Mouse (Mus musculus) urinary bladder, postnatal 36 days (tissue): ENCODE measurements around the gene Pafah1b2.
A peak's percentile ranks its signal among the peaks of the same experiment; 100 is the strongest.

ENCODE experiments used
- DNase-seq, 2 experiments: peaks; one replicate each; pipeline ENCODE4 v3.0.0; 2022; ENCODE audit warnings: low spot score in 2 of 2, mixed read lengths in 1 of 2

Gene Pafah1b2

DNA sequence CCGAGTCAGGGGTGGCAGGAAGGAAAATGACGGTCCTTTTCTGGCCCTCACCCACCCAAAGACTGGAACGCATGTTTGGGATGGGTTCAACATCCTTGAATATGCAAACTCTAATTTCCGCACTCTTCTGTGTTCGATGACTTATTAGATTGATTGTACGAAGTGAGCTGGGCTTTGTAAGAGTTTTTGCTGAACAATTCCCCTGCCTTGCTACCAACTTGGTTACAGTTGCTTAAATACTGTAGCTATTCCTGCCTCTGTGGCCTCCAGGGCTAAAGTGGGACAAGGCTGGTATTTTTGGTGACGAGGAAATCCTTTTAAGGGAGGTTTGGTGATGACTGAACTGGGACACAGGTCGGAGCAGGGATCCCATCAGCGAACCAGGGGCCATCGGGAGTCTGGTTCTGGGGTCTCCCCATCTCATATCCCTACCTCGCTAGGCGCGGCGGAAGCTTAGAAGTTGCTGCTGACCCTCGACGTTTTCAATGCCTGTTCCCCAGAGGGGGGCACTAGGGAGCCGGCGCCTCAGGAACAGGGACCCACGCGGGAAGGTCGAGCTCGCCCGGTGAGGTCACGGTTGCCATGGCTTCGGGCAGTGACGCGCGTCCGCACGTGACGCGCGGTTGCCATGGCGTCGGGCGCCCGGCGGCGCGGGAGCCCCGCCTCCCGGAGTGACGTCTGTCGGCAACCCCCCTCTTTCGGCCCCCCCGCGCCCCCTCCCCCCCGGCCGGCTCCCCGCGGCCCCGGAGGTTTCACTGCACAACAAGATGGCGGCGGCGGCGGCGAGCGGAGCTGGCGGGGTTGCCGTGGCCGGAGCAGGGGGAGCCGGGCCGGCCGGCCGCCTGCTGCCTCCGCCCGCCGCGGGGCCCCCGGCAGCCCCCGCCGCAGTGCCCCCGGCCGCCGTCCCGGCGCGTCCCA, at the start of gene Pafah1b2, which contains the start of gene Sik3:
Gene Pafah1b2, minus strand, starts transcription at position 600 of the 918 bp plus-strand sequence.
Gene Sik3, plus strand, starts transcription at position 730 of the 918 bp plus-strand sequence.
- DNase-seq: peak; percentile 90 to 93

- DNase-seq: peak in 1 of 2 experiments; percentile 51
These were observed 49.4 kb upstream of the Pafah1b2 start for GRCm38 (mm10) chr9:46061696-46062425.

DNA sequence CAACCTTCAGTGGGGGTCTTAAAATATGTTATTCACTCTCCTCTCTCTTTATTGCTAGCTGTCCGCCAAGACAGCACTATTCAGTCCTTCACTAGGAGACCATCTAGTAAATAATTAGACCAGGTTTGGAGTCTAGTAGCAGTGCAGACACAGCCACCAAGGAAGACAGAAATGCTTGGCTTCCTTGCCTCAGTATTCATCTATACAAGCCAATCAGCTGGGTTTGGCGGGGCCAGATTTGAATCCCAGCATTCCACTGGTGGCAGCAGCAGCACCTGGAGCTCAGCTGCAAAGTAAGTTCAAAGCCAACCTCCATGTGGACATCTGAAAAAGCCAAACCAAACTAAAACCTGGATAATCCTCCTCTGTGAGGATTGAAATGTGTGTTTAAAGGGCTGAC, 47.8 kb upstream of the Pafah1b2 start:
- no peak for DNase-seq

DNA sequence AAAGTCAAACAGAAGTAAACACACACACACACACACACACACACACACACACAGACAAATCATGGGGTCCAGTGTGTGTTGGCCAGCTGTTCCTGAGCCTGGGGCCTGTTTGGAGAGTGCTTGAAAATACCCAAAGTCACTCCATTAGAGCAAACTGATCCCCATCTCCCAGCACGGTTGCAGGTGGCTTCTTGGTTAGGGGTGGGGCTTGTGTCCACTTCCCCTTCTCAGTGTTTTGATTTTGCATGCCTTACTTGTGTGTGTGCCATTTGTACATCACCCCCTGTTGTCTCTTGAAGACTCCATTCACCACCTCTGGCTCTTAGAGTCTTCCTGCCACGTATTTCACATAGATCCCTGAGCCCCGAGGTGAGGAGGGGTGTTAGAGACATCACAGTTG, 45.6 kb upstream of the Pafah1b2 start:
- no peak for DNase-seq

DNA sequence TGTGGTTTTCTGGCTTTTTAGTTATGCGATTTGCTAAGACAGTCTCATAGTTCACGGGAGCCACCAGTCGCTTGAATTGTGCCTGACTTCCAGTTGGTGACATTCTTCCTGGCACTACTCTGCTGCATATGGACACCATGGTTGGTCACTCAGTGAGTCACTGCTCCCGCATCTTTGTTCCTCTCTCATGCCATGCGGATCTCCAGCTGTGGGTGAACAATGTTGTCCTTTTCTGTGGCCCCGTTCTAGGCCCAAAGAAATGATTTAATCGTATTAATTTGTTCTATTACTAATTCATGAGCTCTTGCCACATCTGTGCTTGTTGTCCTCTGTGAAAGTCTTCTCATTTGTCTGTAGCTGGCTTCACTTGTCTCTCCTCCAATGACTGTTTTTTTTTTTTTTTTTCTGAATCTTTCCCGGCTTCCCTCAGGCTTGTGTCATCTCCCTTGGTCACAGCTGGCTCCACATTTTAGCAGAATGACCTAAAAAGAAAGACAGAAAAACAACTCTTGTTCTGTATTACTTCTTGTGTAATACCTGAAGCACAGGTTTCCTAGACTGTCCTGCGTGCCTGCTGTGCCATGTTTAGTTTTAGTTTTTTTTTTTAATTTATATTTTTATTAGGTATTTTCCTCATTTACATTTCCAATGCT, 40.6 kb upstream of the Pafah1b2 start:
- no peak for DNase-seq

DNA sequence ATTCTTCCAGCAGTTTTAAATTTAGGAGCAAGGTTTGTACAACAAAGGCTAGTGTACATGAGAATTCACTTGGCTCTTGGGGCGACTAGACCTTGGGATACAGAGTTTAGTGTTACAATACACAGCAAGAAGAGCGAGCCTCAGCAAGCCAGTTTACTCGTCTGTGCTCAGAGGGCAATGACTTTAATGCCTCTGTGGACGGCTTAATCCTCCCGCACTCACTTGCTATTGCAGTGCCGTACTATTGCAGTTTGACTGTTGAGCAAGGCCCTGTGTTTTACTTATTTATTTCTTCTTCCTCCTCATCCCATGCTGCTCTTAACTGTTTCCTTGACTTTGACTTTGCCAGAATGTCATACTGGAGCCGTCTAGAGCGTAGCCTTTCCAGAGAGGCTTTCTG, 37.7 kb upstream of the Pafah1b2 start:
- no peak for DNase-seq

DNA sequence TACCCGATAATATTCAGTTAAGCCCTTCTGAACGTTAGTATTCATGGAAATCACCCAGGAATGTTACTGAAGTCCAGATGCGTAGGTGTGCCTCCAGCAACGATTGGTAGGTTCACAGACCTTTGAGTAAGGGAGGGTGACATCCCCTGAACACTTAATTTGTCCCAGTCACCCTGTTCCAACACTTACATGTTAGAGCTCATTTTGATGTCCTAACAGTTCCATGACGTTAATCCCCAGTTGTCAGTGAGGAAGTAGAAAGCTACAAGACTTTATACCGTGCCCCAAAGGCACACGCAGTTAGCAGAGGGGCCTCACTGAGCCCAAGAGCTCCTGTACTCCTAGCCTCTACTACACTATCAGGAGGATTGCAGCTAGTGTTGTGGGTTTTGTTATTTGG, 37.0 kb upstream of the Pafah1b2 start:
- no peak for DNase-seq

DNA sequence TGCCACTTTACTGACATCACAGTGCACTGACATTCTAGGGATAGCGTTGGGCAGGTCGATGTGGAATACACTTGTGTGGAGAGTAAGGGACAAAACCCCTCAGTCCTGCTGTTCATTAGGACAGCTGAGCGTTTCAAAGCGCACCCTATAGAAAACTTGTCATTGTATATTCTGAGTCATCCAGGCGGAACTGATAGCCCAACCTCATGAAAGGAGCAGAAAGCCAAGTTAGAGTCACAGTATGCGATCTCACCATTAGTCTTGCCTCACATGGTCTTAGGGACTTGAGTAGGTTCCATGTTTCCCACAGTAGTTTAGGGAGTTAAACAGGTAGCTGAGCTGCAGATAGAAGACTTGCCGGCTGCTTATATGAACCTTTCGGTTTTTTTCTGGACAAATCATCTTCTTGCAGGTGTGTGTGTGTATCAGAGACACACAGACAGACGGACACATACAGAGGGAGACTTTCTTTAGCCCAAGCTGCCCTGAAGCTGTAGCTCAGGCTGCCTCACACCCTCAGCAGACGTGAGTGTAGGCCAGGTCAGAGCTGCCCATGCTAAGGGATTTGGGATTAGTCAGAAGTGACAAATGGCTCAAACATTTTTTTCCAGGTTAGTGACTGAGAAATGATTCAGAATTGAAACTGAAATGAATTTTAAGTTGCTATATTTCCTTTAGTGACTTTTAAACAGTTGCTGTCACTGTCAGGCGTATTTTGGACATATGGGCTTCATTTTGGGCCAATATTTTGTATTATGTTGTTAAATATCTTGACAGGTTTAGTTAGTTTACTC, 34.4 kb upstream of the Pafah1b2 start:
- DNase-seq: no peak

DNA sequence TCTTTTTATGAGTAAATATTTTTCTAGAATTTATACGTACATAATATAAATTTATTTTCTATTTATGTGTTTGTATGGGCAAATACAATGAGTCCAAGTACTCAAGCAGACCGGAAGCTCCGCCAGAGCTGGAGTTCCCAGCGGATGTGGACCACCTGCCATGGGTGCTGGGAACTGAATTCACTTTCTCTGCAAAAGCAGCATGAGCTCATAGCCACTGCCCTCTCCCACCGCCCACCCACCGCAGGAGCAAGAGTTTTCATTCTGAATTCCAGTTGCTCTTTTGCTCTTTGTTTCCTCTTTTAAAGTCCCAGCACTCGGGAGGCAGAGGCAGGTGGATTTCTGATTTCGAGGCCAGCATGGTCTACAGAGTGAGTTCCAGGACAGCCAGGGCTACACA, 31.1 kb upstream of the Pafah1b2 start:
- DNase-seq: no peak

DNA sequence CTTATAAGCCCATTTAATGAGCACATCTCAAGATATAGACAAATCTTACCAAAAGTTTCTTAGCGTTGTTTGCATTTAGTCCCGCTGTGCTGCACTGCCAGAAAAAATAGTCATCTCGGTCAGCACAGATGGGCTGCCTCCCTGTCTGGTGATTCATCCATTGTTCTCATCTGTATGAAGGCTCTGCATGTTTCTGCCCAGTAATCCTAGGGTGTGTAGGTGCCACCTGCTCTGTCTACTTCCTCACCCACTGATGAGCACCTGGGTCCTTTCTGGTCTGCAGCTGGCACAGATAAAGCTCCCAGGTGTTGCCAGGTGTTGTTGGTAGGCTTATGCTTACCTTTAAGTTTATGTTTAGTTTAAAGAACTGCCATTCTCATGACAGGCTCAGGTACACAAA, 29.9 kb upstream of the Pafah1b2 start:
- no peak for DNase-seq

GRCm38 (mm10) chr9:46041186-46041585, 28.7 kb upstream of the Pafah1b2 start:
- no peak for DNase-seq

DNA sequence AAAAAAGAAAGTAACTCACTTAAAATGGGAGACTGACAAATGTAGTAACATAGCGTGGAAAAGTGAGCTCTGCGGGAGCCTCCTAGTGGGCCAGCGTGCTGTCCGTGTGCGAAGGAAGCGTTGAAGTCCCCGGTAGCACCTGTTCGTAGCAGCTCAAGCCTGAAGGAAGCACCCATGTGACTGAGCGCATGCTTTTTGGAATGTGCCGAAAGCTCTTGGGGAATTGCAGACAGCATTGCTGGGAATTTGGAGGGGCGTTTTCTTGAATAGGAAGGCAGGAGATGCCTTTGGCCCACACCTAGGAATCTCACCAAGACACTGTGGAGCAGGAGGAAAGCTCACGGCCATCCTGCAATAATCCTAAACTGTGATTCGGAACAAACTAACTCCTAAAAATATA, 26.3 kb upstream of the Pafah1b2 start:
- DNase-seq: no peak

- no peak for DNase-seq
These were observed 24.4 kb upstream of the Pafah1b2 start for GRCm38 (mm10) chr9:46036881-46037280.

DNA sequence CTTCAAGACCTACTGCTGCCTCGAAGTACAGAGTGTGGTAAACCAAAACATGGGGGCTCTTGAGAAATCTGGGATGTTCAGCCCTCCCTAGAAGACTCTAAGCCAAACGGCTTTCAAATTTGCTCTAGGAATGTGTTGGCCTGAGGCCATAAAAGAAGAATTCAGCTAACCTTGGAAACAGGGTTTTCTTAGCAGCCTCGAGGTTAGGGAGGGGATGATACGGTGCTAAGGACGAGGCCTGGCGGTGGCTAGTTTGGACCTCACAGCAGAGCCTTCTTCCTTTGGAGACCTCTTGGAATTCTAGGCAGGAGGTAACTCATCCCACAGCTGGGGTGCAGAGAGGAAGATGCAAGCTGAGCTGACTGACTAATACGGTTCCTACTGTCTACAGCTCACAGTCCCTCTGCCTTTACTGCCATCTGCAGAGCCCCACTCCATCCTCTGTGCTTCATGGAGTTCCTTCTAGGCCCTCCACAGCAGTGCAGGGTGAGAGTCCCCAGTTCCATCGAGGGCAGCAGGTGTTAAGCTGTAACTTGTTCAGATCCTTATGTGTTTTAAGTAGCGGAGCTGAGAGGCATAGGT, 22.9 kb upstream of the Pafah1b2 start:
- no peak for DNase-seq

DNA sequence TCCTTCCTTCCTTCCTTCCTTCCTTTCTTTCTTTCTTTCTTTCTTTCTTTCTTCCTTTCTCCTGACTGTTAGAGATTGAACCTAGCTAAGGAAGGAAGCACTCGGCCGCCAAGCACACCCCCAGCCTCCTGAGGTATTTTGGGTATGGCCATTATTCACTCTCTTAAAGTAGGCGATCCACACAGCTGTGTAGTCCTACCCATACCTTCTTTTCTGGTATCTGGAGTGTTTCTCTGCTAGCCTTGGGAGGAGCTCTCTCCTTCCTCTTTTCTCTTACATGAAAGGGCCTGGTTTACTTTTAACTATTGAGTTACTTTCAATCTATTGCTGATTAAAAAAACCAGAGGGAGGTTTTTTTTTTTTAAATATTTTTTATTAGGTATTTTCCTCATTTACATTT, 21.4 kb upstream of the Pafah1b2 start:
- no peak for DNase-seq

DNA sequence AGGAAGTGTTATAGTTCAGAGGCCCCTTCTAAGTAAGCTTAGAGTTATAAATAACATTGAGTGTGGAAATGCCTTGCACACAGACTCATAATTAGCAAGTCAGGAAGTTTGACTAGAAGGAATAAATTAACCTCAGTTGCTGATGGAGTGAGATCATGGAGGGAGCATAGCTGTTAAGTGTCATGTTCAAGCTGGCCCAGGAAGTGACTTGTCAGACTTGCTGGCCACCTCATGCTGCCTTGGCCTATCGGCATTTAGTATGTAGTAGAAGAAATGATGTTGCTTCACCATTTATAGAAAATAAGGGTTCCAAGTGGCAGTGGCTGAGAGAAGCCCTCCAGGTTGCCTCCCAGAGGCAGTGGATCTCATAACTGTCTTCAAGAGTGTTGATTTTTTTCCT, 20.6 kb upstream of the Pafah1b2 start:
- no peak for DNase-seq

DNA sequence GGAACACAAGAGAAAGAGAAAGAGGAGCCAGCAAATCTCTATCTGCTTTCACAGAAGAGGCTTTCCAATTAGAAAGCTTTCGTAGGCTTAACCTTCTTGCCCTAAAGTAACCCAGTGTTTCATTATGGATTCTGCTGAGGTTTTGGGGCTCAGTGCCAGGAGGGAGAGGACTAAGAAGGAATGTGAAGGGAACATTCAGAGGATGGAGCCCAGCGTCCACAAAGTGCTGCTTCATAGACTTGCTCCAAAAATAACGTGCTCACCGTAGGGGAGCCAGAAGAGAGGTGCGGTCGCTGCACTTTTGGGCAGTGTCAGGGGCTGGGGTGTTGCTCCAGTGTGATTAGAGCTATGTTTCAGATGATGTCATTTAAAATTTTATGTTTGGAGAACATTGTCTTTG, 19.7 kb upstream of the Pafah1b2 start:
- peak in 1 of 2 experiments; percentile 60 for DNase-seq

DNA sequence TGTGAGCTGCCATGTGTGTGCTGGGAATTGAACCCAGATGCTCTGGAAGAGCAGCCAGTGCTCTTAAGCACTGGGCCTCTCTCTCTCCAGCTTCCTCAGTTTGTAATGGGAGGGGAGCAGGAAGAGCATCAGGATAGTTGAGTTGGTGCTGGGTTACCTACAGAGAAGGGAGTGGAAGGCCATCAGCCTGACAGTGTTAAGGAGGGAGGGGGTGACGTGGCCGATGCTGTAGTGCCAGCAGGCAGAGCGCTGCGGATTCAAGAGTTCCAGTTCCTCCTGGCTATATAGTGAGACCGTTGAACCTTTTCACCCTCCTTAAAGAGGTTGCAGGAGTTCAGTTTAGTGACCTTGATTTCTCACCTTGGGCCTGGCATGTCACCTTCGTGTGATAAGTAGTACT, 18.5 kb upstream of the Pafah1b2 start:
- no peak for DNase-seq

DNA sequence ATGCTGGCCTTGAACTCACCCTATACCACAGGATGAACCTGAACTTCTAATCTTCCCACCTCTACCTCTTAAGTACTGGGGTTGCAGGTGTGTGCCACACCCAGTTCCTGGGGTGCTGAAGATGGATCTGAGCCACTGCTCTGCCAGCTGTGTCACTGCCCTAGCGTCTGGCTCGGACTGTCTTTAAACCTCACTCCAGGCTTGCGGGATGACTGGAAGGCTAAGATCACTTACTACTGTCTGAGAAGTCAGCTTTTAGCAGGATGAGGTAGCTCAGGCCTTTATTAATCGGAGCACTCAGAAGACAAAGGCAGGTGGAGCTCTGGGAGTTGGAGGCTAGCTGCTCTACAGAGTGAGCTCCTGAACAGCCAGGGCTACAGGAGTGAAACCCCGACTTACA, 17.7 kb upstream of the Pafah1b2 start:
- DNase-seq: no peak

DNA sequence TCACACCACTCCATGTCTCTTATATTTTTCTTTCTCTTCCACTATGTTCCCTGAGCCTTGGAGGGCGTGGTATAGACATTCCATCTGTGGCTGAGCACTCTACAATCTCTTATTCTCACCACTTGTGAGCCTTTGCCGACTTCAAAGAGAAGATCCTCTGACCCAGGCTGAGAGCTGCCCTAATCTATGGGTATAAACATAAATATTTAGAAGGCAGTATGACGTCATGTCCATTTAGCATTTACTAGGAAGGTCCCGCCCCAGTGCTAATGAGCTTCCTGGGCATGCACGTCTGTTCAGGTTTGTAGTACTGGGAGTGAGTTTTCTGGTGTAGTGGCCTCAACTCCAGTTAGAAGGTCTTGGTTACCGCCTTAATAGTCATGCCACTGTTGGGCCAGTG, 17.0 kb upstream of the Pafah1b2 start:
- no peak for DNase-seq

- no peak for DNase-seq
These were observed 15.5 kb upstream of the Pafah1b2 start for GRCm38 (mm10) chr9:46027994-46028393.
